Mouse (Mus musculus): ENCODE results near the gene Ednra.
"Not testable (repeated sequence)": the region's sequence is repeated elsewhere in the genome, so short reads cannot be mapped to it uniquely, and the experiment has no call there.

The Ednra gene

GRCm38 (mm10) chr8:77718933-77719332, 5.3 kb downstream of the Ednra start:
- no peak for DNase-seq (ENCODE audit: low spot score)

- peak; percentile 60 for DNase-seq (ENCODE audit: low spot score)
Observed at GRCm38 (mm10) chr8:77717036-77717435, 7.2 kb downstream of the Ednra start.

- DNase-seq (ENCODE audit: low spot score): no peak
Observed at GRCm38 (mm10) chr8:77714455-77714854, 9.8 kb downstream of the Ednra start.

DNA sequence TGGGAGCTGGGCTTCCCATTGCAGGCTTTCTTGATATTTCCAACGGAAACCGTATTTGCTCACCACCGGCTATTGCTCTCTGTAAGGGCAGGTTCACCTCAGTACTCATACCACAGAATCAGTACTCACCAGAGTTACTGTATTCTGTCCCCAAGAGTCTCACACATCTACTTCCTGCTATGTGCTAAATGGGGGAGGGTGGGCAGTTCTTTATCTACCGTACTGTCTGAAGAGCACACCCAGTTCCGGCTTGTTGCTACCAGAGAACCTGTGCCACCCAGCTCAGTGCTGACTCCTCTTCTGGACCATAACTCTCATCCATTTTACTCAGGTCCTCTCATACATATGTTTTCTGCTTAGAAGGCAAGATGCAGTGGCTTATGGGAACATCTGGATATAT, 10.6 kb downstream of the Ednra start:
- no peak for DNase-seq (ENCODE audit: low spot score)

DNA sequence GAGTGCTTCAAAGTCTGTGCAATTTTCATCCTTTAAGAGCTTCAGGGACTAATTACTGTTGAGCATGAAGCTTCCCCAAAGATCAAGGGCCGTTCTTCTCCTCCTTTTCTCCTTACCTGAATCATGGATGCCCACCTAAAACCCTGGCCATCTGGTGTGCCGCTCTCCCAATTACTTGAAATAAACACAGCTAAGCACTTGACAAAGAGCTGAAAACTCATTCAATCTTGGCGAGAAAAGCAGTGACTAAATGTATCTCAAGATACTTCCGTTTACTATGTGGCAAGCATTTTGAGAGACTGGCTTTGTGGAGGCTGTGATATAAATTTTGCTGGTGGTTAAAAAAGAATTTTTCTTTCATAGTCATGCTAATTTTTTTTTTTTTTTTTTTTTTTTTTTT, 19.5 kb downstream of the Ednra start:
- DNase-seq (ENCODE audit: low spot score): no peak

DNA sequence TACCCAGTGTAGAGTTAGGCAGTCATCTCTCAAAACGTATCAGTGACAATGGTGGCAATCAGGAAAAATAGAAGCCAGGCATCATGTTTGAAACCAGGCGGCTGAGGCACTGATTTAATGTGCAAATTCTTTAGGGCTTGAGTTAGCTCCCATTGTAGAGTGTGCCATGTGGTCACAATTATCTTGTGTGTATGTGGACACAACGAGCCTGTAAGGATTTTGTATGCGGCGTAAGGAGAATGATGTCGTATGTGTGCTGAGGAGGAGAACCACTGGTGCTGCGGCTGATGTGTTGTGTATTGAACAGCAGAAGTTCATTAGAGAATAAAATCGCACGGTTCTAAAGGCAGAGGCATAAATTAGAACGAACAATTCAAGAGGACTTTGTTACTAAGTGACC, 26.2 kb downstream of the Ednra start:
- DNase-seq (ENCODE audit: low spot score): no peak

DNA sequence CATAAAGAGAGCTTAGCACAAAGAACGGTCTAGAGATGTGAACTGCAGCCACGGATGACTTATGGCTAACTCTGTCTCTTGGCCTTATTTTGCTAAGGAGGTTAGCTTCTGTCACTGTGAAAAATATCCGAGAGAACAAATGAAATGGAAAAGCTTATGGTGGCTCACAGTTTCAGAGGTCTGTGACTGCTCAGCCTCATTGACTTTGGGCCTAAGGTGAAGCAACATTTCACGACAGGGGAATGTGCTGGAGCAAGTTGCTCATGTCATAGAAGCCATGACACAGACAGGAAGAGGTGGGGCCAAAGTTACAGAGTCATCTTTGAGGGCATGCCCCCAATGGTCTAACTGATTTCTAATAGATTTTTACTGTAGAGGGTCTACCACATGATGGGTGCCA, 28.1 kb downstream of the Ednra start:
- no peak for DNase-seq (ENCODE audit: low spot score)

GRCm38 (mm10) chr8:77695486-77696058, 28.7 kb downstream of the Ednra start:
- peak; percentile 18 for DNase-seq (ENCODE audit: low spot score)

GRCm38 (mm10) chr8:77695070-77695469, 29.2 kb downstream of the Ednra start:
- no peak for DNase-seq (ENCODE audit: low spot score)

DNA sequence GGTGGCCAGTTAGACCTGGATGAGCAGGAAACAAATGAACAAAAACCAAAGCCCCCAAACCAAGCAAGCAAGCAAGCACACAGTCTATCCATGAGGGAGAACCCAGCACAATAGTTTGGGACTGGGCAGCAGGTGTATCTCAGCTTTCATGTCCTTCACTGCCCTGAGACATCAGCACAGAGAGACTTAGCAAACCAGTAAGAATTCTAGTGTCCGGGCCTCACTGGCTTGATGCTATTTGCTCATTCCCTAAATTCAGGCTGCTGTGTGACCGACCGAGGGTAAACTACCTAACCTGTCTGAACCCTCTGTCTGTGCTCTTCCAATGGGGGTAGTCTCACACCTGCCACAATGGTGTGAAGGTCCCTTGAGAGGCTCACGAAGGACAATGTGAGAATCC, 29.7 kb downstream of the Ednra start:
- DNase-seq (ENCODE audit: low spot score): no peak

DNA sequence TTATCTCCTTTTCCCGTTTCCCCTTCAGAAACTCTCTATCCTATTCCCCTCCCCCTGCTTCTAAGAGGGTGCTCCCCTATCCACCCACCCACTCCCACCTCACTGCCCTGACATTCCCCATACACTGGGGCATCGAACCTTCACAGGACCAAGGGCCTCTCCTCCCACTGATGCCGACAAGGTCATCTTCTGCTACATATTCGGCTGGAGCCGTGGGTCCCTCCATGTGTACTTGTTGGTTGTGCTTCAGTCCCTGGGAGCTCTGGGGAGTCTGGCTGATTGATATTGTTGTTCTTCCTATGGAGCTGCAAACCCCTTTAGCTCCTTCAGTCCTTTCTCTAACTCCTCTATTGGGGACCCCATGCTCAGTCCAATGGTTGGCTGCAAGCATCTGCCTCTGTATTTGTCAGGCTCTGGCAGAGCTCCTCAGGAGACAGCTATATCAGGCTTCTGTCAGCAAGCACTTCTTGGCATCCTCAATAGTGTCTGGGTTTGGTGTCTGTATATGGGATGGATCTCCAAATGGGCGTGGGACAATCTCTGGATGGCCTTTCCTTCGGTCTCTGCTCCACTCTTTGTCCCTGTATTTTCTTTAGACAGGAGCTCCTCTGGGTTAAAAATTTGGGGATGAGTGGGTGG, 34.7 kb downstream of the Ednra start:
- DNase-seq (ENCODE audit: low spot score): not testable (repeated sequence)

- DNase-seq (ENCODE audit: low spot score): no peak
Observed at GRCm38 (mm10) chr8:77688978-77689377, 35.3 kb downstream of the Ednra start.

DNA sequence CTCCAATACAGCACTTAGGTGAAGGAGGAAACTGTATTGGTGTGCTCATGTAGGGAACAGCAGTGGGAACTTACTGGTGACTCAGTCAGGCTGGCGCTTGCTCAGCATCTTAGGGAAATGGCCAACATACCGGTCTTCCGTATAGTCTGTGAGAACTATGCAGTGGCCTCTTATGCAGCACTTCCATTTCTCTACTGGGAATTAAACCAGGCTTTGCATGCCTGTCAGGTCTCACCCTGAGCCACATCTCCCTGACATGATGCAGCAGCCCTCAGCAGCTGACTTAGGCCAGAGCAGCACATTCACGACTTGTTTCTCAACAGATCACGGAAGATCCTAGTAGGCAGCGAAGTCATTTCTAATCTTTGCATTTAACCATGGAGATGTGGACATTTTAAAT, 39.9 kb downstream of the Ednra start:
- DNase-seq (ENCODE audit: low spot score): no peak

GRCm38 (mm10) chr8:77683356-77684106, 40.7 kb downstream of the Ednra start:
- no peak for DNase-seq (ENCODE audit: low spot score)

DNA sequence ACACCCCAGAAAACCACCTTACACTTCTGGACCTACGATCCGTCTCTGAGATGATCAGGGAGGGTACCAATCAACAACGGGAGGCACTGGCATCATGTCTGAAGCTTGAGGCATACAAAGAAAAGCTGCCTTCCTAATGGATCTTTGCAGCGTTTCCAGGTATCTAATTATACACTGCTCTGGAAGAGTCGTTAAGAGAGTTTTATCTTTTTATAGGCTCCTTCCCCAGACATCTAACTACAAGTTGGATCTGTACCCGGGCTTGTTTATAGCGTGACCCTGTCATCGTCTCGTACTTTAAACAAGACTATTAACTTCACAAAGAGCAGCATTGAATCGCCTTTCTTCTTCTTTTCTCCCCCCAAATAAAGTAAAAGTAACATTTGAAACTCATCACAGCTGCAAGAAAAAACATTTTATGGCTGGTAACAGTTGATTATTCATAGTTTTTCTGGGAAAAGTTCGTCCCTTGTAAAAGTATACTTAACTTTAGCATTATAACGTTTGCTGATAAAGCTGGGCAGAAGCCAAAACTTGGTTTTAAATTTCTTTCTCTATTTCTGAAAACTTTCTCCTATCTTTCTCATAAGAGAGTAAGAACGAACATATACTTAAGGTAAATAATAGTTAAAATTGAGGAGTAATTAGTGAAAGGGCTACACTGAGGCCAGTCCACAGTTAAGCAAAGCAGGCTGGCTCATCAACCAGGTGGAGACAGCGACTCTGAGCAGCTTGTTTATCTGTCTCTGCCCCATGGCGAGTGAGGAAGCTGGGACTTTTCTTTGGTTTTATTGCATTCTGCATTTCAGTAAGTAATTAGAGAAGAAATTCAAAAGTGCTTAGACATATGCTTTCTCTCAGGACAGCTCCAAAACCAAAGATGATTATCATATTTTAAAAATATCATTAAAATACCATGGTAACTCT, 42.0 kb downstream of the Ednra start:
- no peak for DNase-seq (ENCODE audit: low spot score)

DNA sequence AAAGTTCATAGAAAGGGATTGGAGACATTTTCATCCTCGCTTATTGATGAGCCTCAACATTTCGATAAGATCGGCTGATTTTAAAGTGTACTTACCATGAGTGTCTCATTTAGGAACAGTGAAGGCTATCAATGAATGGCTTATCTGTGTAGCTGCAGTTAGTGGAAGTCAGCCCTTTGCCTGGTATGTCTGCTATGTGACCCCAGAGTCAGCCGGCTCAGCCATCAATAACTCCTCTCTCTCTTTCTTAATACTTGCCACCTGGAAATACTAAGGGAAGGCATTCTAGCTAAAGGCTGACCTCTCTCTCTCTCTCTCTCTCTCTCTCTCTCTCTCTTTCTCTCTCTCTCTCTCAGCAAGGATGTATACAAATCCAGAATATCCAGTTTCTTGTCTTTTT, 52.2 kb downstream of the Ednra start:
- DNase-seq (ENCODE audit: low spot score): no peak

GRCm38 (mm10) chr8:77670612-77671363, 53.5 kb downstream of the Ednra start:
- DNase-seq (ENCODE audit: low spot score): no peak

- DNase-seq (ENCODE audit: low spot score): no peak
Observed at GRCm38 (mm10) chr8:77667916-77668315, 56.3 kb downstream of the Ednra start.

- DNase-seq (ENCODE audit: low spot score): no peak
Observed at GRCm38 (mm10) chr8:77664901-77665300, 59.4 kb downstream of the Ednra start.

DNA sequence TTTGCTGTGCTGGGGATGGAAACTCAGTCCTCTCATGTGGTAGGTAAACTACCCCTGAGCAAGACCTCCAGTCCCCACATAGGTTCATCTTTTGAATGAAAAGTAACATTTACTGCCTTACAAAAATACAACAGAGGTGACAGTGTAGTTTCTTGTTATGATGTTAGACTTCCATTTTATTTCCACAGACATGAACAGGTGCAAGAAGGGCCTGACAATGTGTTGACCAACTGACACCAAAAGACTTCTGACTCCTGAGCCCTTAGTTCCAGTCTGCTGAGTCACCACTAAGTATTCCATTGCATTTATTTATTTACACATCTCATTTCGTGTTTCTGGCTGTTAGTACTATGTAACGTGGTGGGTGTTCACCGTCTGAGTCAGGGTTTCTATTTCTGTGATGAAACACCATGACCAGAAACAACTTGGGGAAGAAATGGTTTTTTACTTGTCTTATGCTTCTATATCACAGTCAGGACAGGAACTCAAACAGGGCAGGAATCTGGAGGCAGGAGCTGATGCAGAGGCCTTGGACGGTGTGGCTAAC, 64.7 kb downstream of the Ednra start:
- DNase-seq (ENCODE audit: low spot score): no peak

DNA sequence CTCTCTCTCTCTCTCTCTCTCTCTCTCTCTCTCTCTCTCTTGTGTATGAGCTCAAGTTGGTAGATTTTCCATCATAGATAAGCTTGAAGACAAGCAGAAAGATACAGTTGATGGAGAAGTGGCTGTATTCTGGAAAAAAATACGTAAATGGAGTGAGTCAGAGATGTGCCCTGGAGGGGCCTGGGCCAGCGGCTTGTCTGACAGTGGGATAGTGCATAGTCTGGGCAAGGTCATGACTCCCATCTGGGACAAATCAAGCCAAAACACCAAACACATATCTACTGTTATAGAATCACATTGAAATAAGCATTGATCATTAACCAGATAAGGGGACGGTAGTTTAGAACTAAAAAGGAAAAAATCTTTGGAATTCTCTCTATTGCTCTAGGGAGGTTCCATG, 65.9 kb downstream of the Ednra start:
- DNase-seq (ENCODE audit: low spot score): no peak

Measured in lung, postnatal 25 days (tissue).